In genomic region chr5:124540383-124540786, GRCm38 (mm10) we compare ENCODE assay signal across 8 mouse cellular contexts. TPM values are rescaled to one million over a fixed set of nuclear protein-coding genes. Genes with fewer than 3 reads are reported as not detected.
DNase-seq lines count a peak whose midpoint lies in the region; ATAC-seq and TF ChIP-seq lines count a peak whose summit lies in the region.

Tmed2 (plus strand) TSS chr5:124540695.

- POLR2A ChIA-PET in Patski (lab: Charles Lee) = no interaction called here

- CTCF ChIA-PET in Patski (lab: Charles Lee) = interaction anchor here (1.0 kb wide), 1 partner anchor 108 kb away, joined by 3 read pairs; no protein-coding TSS in a partner anchor

- H3K9me3 ChIP-seq in hindbrain, embryonic 13.5 days = no peaks in the 10 kb centered on the region

- ATAC-seq in Patski = peak; percentile 91
- ATAC-seq in hindbrain, embryonic 13.5 days (ENCODE audit: low FRiP score) = peak; percentile 95

- DNase-seq in Patski (ENCODE audit: low read depth, low spot score) = peak; percentile 72
- DNase-seq in cerebellum, postnatal 14 days = peak; percentile 95 to 97
- peak; percentile 94 to 96 for DNase-seq in frontal cortex, postnatal 14 days (ENCODE audit: low spot score in 2 of 2)
- DNase-seq in layer of hippocampus, postnatal 25 days (ENCODE audit: extremely low spot score in 1 of 2, low spot score in 1 of 2) = peak; percentile 86 to 90
- DNase-seq in lung, postnatal 25 days (ENCODE audit: low spot score) = peak; percentile 97
- peak; percentile 98 for DNase-seq in retina, embryonic 14.5 days (ENCODE audit: low spot score)
- peak; percentile 93 for DNase-seq in thymus, postnatal 4 days

- in situ Hi-C loops in Patski (cut with MboI; ENCODE audit: low pct_unique_long_range_greater_than_20kb) = no loop called here

- H3K27ac ChIP-seq in hindbrain, embryonic 13.5 days = peak within 1 kb of the TSS; percentile 87

- peaks cover 23% of the 10 kb centered on the region for H3K4me1 ChIP-seq in hindbrain, embryonic 13.5 days (replicated peaks)

- under 1% methylated on average over 34 of the region's 35 CpGs for WGBS in hindbrain, embryonic 13.5 days

- peak within 1 kb of the TSS; percentile 94 for H3K4me2 ChIP-seq in hindbrain, embryonic 13.5 days

- H3K9ac ChIP-seq in hindbrain, embryonic 13.5 days = peak within 1 kb of the TSS; percentile 89

- H3K36me3 ChIP-seq in hindbrain, embryonic 13.5 days = peaks cover 22% of the 10 kb centered on the region

- TF ChIP-seq CTCF in Patski (IDR thresholded peaks at IDR 0.05) = peak; percentile 50

- no peaks in the 10 kb centered on the region for H3K27me3 ChIP-seq in Patski
- peaks cover 5% of the 10 kb centered on the region for H3K27me3 ChIP-seq in hindbrain, embryonic 13.5 days

- H3K4me3 ChIP-seq in hindbrain, embryonic 13.5 days = peak within 1 kb of the TSS; percentile 93

RNA-seq across cellular contexts. Expression of gene Tmed2, which starts in this region (rescaled TPM):
- polyA plus RNA-seq in Patski (2021) = 361 TPM
- 360 and 367 TPM in 2 replicates for polyA plus RNA-seq in hindbrain, embryonic 13.5 days (2015; fragmentation: Nextera tagmentation; extraction: Ambion mirVana)
- 100 to 1,000 TPM in 1 of 2 experiments, 10 to 100 TPM in 1; 90.0 to 104 TPM for total RNA-seq in layer of hippocampus, postnatal 25 days (2021)

Comparison
In these comparisons a context has a peak if more than half of its experiments do, and no peak if none do; other contexts are left out.
1. Peak in every context shown above with its lines: DNase-seq, ATAC-seq, H3K4me3 ChIP-seq and H3K27ac ChIP-seq.